In genomic region chr3:101162536-101163159, GRCm38 (mm10) we compare ENCODE assay signal across 8 mouse cellular contexts. TPM values are rescaled to one million over a fixed set of nuclear protein-coding genes. Genes with fewer than 3 reads are reported as not detected.
DNase-seq lines count a peak whose midpoint lies in the region; ATAC-seq and TF ChIP-seq lines count a peak whose summit lies in the region.
"Had no signal": no experiment of that assay in that cellular context is flagged by ENCODE, and none has a peak within 500 bp of the region (broad histone marks: within the 10 kb centered on the region; RNA-seq: fewer than 3 reads in every experiment).

No protein-coding gene starts in this region.

- 26% methylated on average over 14 of the region's 14 CpGs for WGBS in limb, embryonic 13.5 days

- TF ChIP-seq CTCF in ES-Bruce4 (IDR thresholded peaks at IDR 0.05; ENCODE audit: low read depth, low read length), result no peak

- ATAC-seq in limb, embryonic 13.5 days (ENCODE audit: low FRiP score, low read depth), result peak; percentile 52; the same call in 1 of the 2 replicates
- no peak for ATAC-seq in erythroid progenitor cell, adult 5-6 weeks (replicated peaks; ENCODE audit: low FRiP score, poor library complexity, severe bottlenecking)

- H3K27me3 ChIP-seq in ES-Bruce4 (ENCODE audit: control insufficient read depth, insufficient read depth, low read length, poor library complexity, severe bottlenecking), result no peaks in the 10 kb centered on the region
- no peaks in the 10 kb centered on the region for H3K27me3 ChIP-seq in limb, embryonic 13.5 days

- H3K4me3 ChIP-seq in ES-Bruce4 (ENCODE audit: low read depth, low read length), result peak overlapping the region; percentile 17; the same call in 1 of the 2 replicates
- no peak overlapping the region for H3K4me3 ChIP-seq in limb, embryonic 13.5 days
- H3K4me3 ChIP-seq: liver, embryonic 13.5 days had no signal

- TF ChIP-seq EP300 in ES-Bruce4 (IDR thresholded peaks at IDR 0.05; ENCODE audit: insufficient read depth, low read depth, low read length), result peak; percentile 74

- peak overlapping the region; percentile 50 for H3K4me2 ChIP-seq in limb, embryonic 13.5 days (replicated peaks)
- H3K4me2 ChIP-seq: liver, embryonic 13.5 days had no signal

- peaks cover 22% of the 10 kb centered on the region for H3K4me1 ChIP-seq in ES-Bruce4 (ENCODE audit: control insufficient read depth, insufficient read depth, low read length)
- H3K4me1 ChIP-seq in limb, embryonic 13.5 days, result peaks cover 40% of the 10 kb centered on the region
- H3K4me1 ChIP-seq: liver, embryonic 13.5 days had no signal

- H3K27ac ChIP-seq in ES-Bruce4 (ENCODE audit: insufficient read depth, low read length), result peak overlapping the region; percentile 97
- H3K27ac ChIP-seq in limb, embryonic 13.5 days, result peak overlapping the region; percentile 92; the same call in 1 of the 2 replicates
- H3K27ac ChIP-seq: liver, embryonic 13.5 days had no signal

- H3K9me3 ChIP-seq in ES-Bruce4 (replicated peaks; ENCODE audit: control insufficient read depth, insufficient read depth, low read length, poor library complexity, severe bottlenecking), result no peaks in the 10 kb centered on the region
- H3K9me3 ChIP-seq in limb, embryonic 13.5 days, result no peaks in the 10 kb centered on the region
- H3K9me3 ChIP-seq: liver, embryonic 13.5 days had no signal

- DNase-seq in NIH3T3 (ENCODE audit: low read depth), result peak; percentile 53
- DNase-seq in forelimb bud, embryonic 11.5 days (ENCODE audit: low read depth, low spot score), result peak; percentile 68
- DNase-seq in testis, postnatal 10 days (ENCODE audit: low spot score), result no peak
- no peak for DNase-seq in layer of hippocampus, postnatal 14 days (ENCODE audit: low spot score in 2 of 2)
- DNase-seq: liver, embryonic 13.5 days had no signal

- H3K9ac ChIP-seq in ES-Bruce4 (ENCODE audit: low read depth, poor library complexity, severe bottlenecking), result peak overlapping the region; percentile 7; the same call in 1 of the 2 replicates
- H3K9ac ChIP-seq in limb, embryonic 13.5 days, result no peak overlapping the region
- H3K9ac ChIP-seq: liver, embryonic 13.5 days had no signal

- no peak for TF ChIP-seq POLR2A in ES-Bruce4 (IDR thresholded peaks at IDR 0.05; ENCODE audit: insufficient read depth, low read length)

- H3K36me3 ChIP-seq in ES-Bruce4 (ENCODE audit: control insufficient read depth, insufficient read depth, low read length, poor library complexity, severe bottlenecking), result no peaks in the 10 kb centered on the region
- no peaks in the 10 kb centered on the region for H3K36me3 ChIP-seq in limb, embryonic 13.5 days
- H3K36me3 ChIP-seq: liver, embryonic 13.5 days had no signal

RNA-seq across cellular contexts. Expression of gene Ptgfrn, which starts 52.6 kb away (rescaled TPM):
- polyA plus RNA-seq in ES-Bruce4 (2011; ENCODE audit: insufficient read depth, insufficient read length, low read depth, missing spikeins), result 59.6 and 60.7 TPM in 2 replicates
- polyA plus RNA-seq in limb, embryonic 13.5 days (2015; fragmentation: Nextera tagmentation; extraction: Ambion mirVana), result 6.6 and 6.7 TPM in 2 replicates
- total RNA-seq in erythroid progenitor cell, adult 5-6 weeks (2015; ENCODE audit: low replicate concordance), result 0.84 TPM in 1 of 2 replicates, not detected in the other
- total RNA-seq in erythroid progenitor cell, adult 5-6 weeks (2017; ENCODE audit: low replicate concordance), result not detected in 2 replicates
- total RNA-seq in layer of hippocampus, postnatal 14 days (2021), result 10 to 100 TPM; 18.4 to 21.3 TPM

Comparison
In these comparisons a context has a peak if more than half of its experiments do, and no peak if none do; other contexts are left out.
1. DNase-seq: peak in NIH3T3 (single experiment) and forelimb bud, embryonic 11.5 days (single experiment); none in testis, postnatal 10 days (single experiment) and layer of hippocampus, postnatal 14 days (0 of 2).
2. RNA of gene Ptgfrn, which starts 52.6 kb away (total RNA-seq): 18.4 to 21.3 TPM in layer of hippocampus, postnatal 14 days; 0.84 TPM in erythroid progenitor cell, adult 5-6 weeks; every median in the first group is over 10 times any median in the second.